Comparison of ENCODE assay signal across 8 mouse cellular contexts in genomic region chr11:36911406-36911805, GRCm38 (mm10).
DNase-seq lines count a peak whose midpoint lies in the region; ATAC-seq and TF ChIP-seq lines count a peak whose summit lies in the region.

No protein-coding gene starts in this region.

- H3K9ac ChIP-seq in kidney, embryonic 16.5 days (replicated peaks; ENCODE audit: low read length): no peak overlapping the region

- intact Hi-C loops in left cerebral cortex, postnatal 14 days (cut with DNase I): no loop called here

- H3K36me3 ChIP-seq in kidney, embryonic 16.5 days (ENCODE audit: insufficient read depth, low read length): no peaks in the 10 kb centered on the region
- H3K36me3 ChIP-seq in G1E (replicated peaks): no peaks in the 10 kb centered on the region

- ATAC-seq in kidney, embryonic 16.5 days (ENCODE audit: low FRiP score, low TSS enrichment): no peak
- no peak for ATAC-seq in G1E (ENCODE audit: extremely low read depth, insufficient number of reproducible peaks, low FRiP score, poor library complexity, severe bottlenecking)

- no peak overlapping the region for H3K4me3 ChIP-seq in kidney, embryonic 16.5 days (ENCODE audit: low read length)
- H3K4me3 ChIP-seq in G1E (ENCODE audit: low read depth, low read length): no peak overlapping the region
- H3K4me3 ChIP-seq in embryonic fibroblast, embryonic 13.5 days (ENCODE audit: insufficient read depth, low read length): no peak overlapping the region

- no peak overlapping the region for H3K27ac ChIP-seq in kidney, embryonic 16.5 days (ENCODE audit: low read length)
- H3K27ac ChIP-seq in embryonic fibroblast, embryonic 13.5 days (ENCODE audit: insufficient read depth, low read length): no peak overlapping the region

- H3K4me1 ChIP-seq in kidney, embryonic 16.5 days (ENCODE audit: insufficient read depth, low read length): no peaks in the 10 kb centered on the region
- H3K4me1 ChIP-seq in G1E (ENCODE audit: insufficient read depth, low read depth, low read length): no peaks in the 10 kb centered on the region
- H3K4me1 ChIP-seq in embryonic fibroblast, embryonic 13.5 days (ENCODE audit: control insufficient read depth, insufficient read depth, low read length): no peaks in the 10 kb centered on the region

- peak; percentile 7 for DNase-seq in kidney, adult 18-20 months
- DNase-seq in A20 (ENCODE audit: low read depth, low spot score) (peak; percentile 2), G1E (ENCODE audit: low spot score) (no peak)
- DNase-seq in layer of hippocampus, adult 9-11 months: no peak
- DNase-seq in left cerebral cortex, postnatal 14 days (ENCODE audit: low spot score in 2 of 2): no peak
- DNase-seq in thymus, postnatal 10 days (ENCODE audit: low spot score in 2 of 2): no peak

- H3K9me3 ChIP-seq in kidney, embryonic 16.5 days (ENCODE audit: low read length): no peaks in the 10 kb centered on the region
- peaks cover 6% of the 10 kb centered on the region; the same call in 1 of the 2 replicates for H3K9me3 ChIP-seq in G1E (replicated peaks)

- no peak overlapping the region for H3K4me2 ChIP-seq in kidney, embryonic 16.5 days (replicated peaks; ENCODE audit: low read depth, low read length)

- TF ChIP-seq POLR2A in embryonic fibroblast, embryonic 13.5 days (IDR thresholded peaks at IDR 0.05; ENCODE audit: low read depth, low read length): no peak

- no peaks in the 10 kb centered on the region for H3K27me3 ChIP-seq in kidney, embryonic 16.5 days (ENCODE audit: insufficient read depth, low read length)
- no peaks in the 10 kb centered on the region for H3K27me3 ChIP-seq in G1E (ENCODE audit: insufficient read depth, low read length)

- WGBS in kidney, embryonic 16.5 days: 74% methylated on average over 4 of the region's 4 CpGs

- TF ChIP-seq CTCF in G1E (IDR thresholded peaks at IDR 0.05; ENCODE audit: low read depth, low read length): peak; percentile 13; the same call in 1 of the 2 replicates
- peak; percentile 38; the same call in 1 of the 2 replicates for TF ChIP-seq CTCF in embryonic fibroblast, embryonic 13.5 days (IDR thresholded peaks at IDR 0.05; ENCODE audit: borderline replicate concordance, insufficient read depth, low read length)

Comparison
In these comparisons a context has a peak if more than half of its experiments do, and no peak if none do; other contexts are left out.
1. DNase-seq: peak in kidney, adult 18-20 months (single experiment) and A20 (single experiment); none in G1E (single experiment), layer of hippocampus, adult 9-11 months (single experiment), left cerebral cortex, postnatal 14 days (0 of 2) and thymus, postnatal 10 days (0 of 2).